Comparison of ENCODE assay signal across 7 mouse cellular contexts in the genomic region with DNA sequence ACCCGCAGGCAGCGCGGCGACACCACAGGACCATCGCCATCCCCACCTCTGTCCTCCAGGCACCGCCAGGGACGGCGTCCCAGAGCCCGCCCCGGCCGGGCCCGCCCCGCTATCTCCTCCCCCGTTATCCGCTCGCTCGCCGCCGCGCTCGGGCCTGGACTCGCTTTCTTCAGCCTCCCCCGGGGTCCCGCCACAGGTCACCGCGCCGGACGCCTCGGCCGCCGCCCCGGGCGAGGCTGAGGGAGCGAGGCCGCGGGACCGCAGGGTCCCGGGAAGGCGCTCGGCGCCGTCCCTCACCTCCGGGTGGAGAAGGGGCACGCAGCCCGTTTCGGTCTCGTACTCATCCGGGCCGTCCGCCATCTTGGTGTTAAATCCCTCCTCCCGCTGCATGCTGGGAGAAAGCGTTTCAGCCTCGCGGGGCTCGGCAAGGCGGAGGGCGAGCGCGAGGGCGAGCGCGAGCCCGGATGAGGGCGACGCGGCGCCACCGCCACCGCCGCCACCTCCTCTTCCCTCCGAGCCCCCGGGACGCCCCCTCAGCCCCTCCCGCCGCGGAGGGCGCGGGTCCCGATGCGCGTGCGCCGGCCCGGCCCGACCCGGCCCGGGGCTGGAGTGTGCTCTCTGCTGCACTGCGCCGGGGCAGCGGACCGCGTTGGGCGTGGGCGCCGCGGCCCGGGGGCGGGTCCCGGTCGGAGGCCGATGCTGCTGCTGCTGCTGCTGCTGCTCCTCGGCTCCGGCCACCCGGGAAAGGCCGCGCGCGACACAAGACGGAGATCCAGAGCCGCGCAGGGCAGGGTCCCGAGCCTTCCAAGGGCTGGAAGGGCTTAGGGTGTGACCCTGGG. TPM values are rescaled to one million over a fixed set of nuclear protein-coding genes. Genes with fewer than 3 reads are reported as not detected.
DNase-seq lines count a peak whose midpoint lies in the region; ATAC-seq lines count a peak whose summit lies in the region.

Gene Zdhhc17 (minus strand): TSS at position 500 of the 839 bp plus-strand sequence.

- H3K27ac ChIP-seq in embryonic facial prominence, embryonic 11.5 days (replicated peaks; ENCODE audit: low read depth, low read length): peak within 1 kb of the TSS; percentile 98
- peak within 1 kb of the TSS; percentile 100 for H3K27ac ChIP-seq in limb, embryonic 10.5 days
- peak within 1 kb of the TSS; percentile 100 for H3K27ac ChIP-seq in midbrain, embryonic 12.5 days (replicated peaks)

- H3K27me3 ChIP-seq in embryonic facial prominence, embryonic 11.5 days (ENCODE audit: control insufficient read depth, insufficient read depth, low read length): no peaks in the 10 kb centered on the region
- no peaks in the 10 kb centered on the region for H3K27me3 ChIP-seq in limb, embryonic 10.5 days (ENCODE audit: low read depth, poor library complexity, severe bottlenecking)
- no peaks in the 10 kb centered on the region for H3K27me3 ChIP-seq in midbrain, embryonic 12.5 days

- peak within 1 kb of the TSS; percentile 99 for H3K9ac ChIP-seq in embryonic facial prominence, embryonic 11.5 days (replicated peaks; ENCODE audit: low read length)
- H3K9ac ChIP-seq in midbrain, embryonic 12.5 days (replicated peaks): peak within 1 kb of the TSS; percentile 98

- H3K9me3 ChIP-seq in embryonic facial prominence, embryonic 11.5 days (replicated peaks; ENCODE audit: control insufficient read depth, low read length): no peaks in the 10 kb centered on the region
- no peaks in the 10 kb centered on the region for H3K9me3 ChIP-seq in limb, embryonic 10.5 days (replicated peaks)
- no peaks in the 10 kb centered on the region for H3K9me3 ChIP-seq in midbrain, embryonic 12.5 days

- under 1% methylated on average over 87 of the region's 112 CpGs for WGBS in embryonic facial prominence, embryonic 11.5 days
- WGBS in limb, embryonic 10.5 days: under 1% methylated on average over 94 of the region's 112 CpGs
- WGBS in midbrain, embryonic 12.5 days: under 1% methylated on average over 90 of the region's 112 CpGs

- no peaks in the 10 kb centered on the region for H3K36me3 ChIP-seq in embryonic facial prominence, embryonic 11.5 days (replicated peaks; ENCODE audit: control insufficient read depth, insufficient read depth, low read depth, low read length)
- H3K36me3 ChIP-seq in limb, embryonic 10.5 days: no peaks in the 10 kb centered on the region
- H3K36me3 ChIP-seq in midbrain, embryonic 12.5 days: no peaks in the 10 kb centered on the region

- no peaks in the 10 kb centered on the region for H3K4me1 ChIP-seq in embryonic facial prominence, embryonic 11.5 days (ENCODE audit: control insufficient read depth, insufficient read depth, low read length)
- H3K4me1 ChIP-seq in limb, embryonic 10.5 days: peaks cover 10% of the 10 kb centered on the region; the same call in 1 of the 2 replicates
- H3K4me1 ChIP-seq in midbrain, embryonic 12.5 days: peaks cover 27% of the 10 kb centered on the region

- H3K4me2 ChIP-seq in embryonic facial prominence, embryonic 11.5 days (ENCODE audit: low read depth, low read length): peak within 1 kb of the TSS; percentile 87
- H3K4me2 ChIP-seq in midbrain, embryonic 12.5 days (replicated peaks): peak within 1 kb of the TSS; percentile 60

- ATAC-seq in embryonic facial prominence, embryonic 11.5 days (replicated peaks; ENCODE audit: insufficient number of reproducible peaks, low FRiP score, low TSS enrichment, low read depth): peak; percentile 93
- ATAC-seq in granulocyte monocyte progenitor cell, adult 5-6 weeks (replicated peaks; ENCODE audit: poor library complexity, severe bottlenecking): peak; percentile 78
- ATAC-seq in midbrain, embryonic 12.5 days (ENCODE audit: low FRiP score, low read depth): peak; percentile 91

- DNase-seq in adrenal gland, postnatal 25 days: peak; percentile 88
- peak; percentile 94 for DNase-seq in embryonic facial prominence, embryonic 11.5 days (ENCODE audit: low spot score)
- DNase-seq in kidney, adult 11 months: peak; percentile 90
- peak; percentile 91 for DNase-seq in limb, embryonic 10.5 days (ENCODE audit: low spot score)
- peak; percentile 84 for DNase-seq in skeletal muscle tissue, adult 2 months (ENCODE audit: low read depth, low spot score)

- peak within 1 kb of the TSS; percentile 92 for H3K4me3 ChIP-seq in embryonic facial prominence, embryonic 11.5 days (ENCODE audit: low read depth, low read length)
- peak within 1 kb of the TSS; percentile 96 for H3K4me3 ChIP-seq in limb, embryonic 10.5 days
- peak within 1 kb of the TSS; percentile 91 for H3K4me3 ChIP-seq in midbrain, embryonic 12.5 days

RNA-seq across cellular contexts. Expression of gene Zdhhc17, which starts in this region (rescaled TPM):
- total RNA-seq in adrenal gland, postnatal 25 days (2021): 33.6 and 45.1 TPM in 2 replicates
- 23.2 and 25.5 TPM in 2 replicates for polyA plus RNA-seq in embryonic facial prominence, embryonic 11.5 days (2014; fragmentation: Nextera tagmentation; extraction: Ambion mirVana)
- total RNA-seq in granulocyte monocyte progenitor cell, adult 5-6 weeks (2014; fragmentation: Nextera tagmentation): 24.2 and 26.7 TPM in 2 replicates
- 15.3 and 22.0 TPM in 2 replicates for total RNA-seq in granulocyte monocyte progenitor cell, adult 5-6 weeks (2017)
- 21.9 and 26.4 TPM in 2 replicates for polyA plus RNA-seq in limb, embryonic 10.5 days (2016; fragmentation: Nextera tagmentation; extraction: Ambion mirVana)
- polyA plus RNA-seq in midbrain, embryonic 12.5 days (2016; fragmentation: Nextera tagmentation; extraction: Ambion mirVana): 47.9 and 50.6 TPM in 2 replicates

Comparison
In these comparisons a context has a peak if more than half of its experiments do, and no peak if none do; other contexts are left out.
1. Peak in every context shown above with its lines: DNase-seq, ATAC-seq, H3K4me3 ChIP-seq and H3K27ac ChIP-seq.